Mouse (Mus musculus): ENCODE measurements around the gene Ash1l. TPM values are rescaled to one million over a fixed set of nuclear protein-coding genes. Genes with fewer than 3 reads are reported as not detected.

Ash1l gene
- total RNA-seq, 2 experiments from 2014 or later = 34.4 to 44.4 TPM

DNA sequence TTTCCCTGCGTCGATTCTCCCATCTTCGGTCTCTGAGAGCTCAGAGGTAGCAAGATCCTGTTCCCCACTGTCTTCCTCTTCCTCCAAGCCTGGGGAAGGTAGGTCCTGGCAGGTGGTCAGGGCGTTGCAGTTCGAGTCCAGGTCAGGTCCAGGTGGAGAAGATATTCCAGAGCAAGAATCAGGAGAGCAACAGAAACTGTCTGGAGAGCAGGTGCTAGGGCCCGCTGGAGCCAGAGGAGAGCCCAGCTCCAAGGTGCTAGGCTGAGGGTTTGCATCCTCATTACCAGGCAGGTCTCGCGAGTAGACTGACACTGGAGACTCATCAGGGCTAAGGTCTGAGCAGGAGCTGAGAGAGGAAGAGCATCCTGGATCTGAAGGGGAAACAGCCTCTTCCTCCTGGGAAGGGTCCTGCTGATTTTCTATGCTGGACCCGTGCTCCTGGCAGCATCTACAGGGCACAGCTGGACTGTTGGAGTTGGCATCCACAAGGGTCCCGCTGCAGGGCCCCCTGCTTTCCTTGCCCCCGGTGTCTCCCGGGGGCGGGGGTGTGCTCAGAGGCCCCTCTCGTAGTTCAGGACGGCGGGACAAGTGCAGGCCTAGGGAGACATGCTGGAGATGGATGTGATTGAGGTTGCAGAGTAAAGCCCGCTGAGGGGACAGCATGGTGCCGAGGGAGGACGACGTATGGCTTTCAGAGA, 141.5 kb downstream of the Ash1l start:
- DNase-seq = no peak

GRCm38 (mm10) chr3:89092509-89093090, 142.2 kb downstream of the Ash1l start:
- DNase-seq = no peak

DNA sequence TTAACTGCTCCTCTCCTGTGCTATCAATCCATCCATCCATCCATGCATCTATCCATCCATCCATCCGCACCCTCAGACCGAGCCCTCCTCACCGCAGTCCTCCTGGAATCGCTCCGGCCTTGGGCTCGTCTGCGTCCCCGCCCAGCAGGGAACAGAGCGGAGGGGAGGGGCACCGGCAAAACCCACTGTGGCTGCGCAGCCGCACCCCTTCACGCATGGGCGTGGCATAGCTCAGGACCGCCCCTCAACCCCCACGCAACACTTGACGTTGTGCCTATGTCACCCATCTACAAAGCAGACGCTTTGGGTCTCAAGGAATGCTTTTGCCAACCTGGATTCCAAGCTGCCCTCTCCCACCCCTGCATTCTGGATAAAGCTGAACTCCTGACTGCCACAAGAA, 142.8 kb downstream of the Ash1l start, which contains the start of gene Rusc1:
Gene Rusc1, minus strand, starts transcription at position 137 of the 400 bp plus-strand sequence.
- DNase-seq = peak; percentile 90

GRCm38 (mm10) chr3:89094021-89094420, 143.6 kb downstream of the Ash1l start:
- DNase-seq = no peak

DNA sequence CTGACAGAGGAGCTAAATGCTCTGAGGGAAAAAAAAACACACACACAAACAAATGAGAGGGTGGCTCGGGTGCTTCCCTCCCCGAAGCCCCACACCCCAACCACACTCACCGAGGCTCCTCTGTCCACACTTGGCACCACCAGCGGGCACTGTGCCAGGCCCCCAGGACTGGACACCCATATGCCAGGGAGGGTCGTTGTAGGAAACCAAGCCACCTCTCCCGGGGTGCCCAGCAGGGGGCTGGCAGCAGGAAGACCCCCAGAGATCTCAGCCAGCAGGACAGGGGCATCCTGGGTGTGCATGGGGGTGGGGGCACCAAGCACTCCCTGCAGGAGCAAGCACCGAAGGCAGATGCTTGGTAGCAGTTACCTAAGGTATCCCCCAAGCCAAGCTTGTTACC, 150.4 kb downstream of the Ash1l start, which contains the start of gene Gm43738:
Gene Gm43738, minus strand, starts transcription at position 289 of the 400 bp plus-strand sequence.
- no peak for DNase-seq

DNA sequence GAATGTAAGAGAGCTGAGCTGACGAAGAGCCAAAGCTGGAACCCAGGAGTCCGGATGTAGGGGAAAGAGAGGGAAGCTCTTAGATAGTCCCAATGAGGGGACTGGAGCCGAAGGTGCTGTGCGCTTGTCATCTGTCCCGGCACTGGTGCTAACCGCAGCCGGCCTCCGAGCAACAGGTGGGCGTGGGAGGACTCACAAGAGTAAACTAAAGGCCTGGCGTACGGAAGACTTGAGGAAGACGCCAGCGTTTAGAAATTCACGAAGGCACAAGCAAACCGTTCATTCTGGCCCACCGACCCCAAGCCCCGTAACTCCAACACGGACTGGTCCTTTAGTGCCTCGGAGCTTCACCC, 151.0 kb downstream of the Ash1l start:
- DNase-seq = no peak

- DNase-seq = peak; percentile 94
Measured at GRCm38 (mm10) chr3:89101812-89102494, 151.5 kb downstream of the Ash1l start, which contains the start of gene Fdps. TSS of gene Fdps (minus strand) at chr3:89101959.

- DNase-seq = no peak
Measured at GRCm38 (mm10) chr3:89102495-89103290, 152.3 kb downstream of the Ash1l start.

DNA sequence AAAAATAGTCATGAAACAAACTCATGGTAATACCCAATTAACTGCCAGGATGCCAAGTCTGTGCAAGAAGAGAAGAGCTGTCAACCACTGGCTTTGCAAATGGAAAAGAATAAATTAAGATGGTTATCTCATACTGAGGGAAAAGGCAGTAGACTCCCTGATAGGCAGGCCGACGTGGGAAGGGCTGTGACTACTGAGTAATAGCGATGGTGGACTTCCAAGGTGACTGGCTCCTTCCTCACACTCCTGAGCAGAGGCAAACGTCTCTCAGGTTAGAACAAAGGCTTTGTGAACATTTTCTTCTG, 152.8 kb downstream of the Ash1l start:
- DNase-seq = no peak

GRCm38 (mm10) chr3:89106881-89107280, 156.5 kb downstream of the Ash1l start:
- DNase-seq = no peak

DNA sequence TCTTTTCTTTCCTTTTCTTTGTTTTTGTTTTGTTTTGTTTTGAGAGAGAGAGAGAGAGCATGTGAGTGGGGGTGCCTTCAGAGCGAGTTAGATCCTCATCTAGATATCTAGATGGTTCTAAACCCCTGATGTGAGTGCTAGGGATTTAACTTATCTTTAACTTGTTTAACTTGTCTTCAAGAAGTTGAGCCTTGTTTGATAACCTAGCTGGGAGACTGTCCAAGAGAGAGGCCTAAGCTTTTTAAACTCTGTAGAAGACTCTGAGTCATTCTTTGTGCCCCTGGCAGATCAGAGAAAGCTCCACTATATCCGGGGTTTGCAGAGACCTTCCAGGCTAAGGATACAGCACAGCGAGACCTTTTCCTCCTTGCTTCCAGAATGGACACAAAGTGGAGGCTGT, 157.1 kb downstream of the Ash1l start:
- DNase-seq = no peak

DNA sequence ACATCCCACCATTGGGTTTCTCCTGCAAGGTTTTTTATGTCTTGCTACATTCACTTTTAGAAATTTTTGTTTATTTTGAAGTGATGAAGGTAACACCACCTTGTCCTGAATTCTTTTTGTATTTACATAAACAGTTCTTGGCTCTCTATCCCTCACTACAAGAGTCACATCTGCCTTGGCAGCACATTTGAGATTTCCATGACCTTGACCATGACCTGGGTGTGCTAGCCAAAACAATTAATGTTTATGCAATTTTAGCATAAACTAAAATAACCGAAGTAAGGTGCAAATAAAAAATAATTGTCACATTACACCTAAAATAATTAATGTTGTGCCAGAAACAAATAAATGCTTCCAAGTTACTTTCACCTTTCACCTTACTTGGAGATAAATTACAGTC, 157.7 kb downstream of the Ash1l start:
- DNase-seq = peak; percentile 57

GRCm38 (mm10) chr3:89113058-89113457, 162.6 kb downstream of the Ash1l start:
- DNase-seq = no peak

DNA sequence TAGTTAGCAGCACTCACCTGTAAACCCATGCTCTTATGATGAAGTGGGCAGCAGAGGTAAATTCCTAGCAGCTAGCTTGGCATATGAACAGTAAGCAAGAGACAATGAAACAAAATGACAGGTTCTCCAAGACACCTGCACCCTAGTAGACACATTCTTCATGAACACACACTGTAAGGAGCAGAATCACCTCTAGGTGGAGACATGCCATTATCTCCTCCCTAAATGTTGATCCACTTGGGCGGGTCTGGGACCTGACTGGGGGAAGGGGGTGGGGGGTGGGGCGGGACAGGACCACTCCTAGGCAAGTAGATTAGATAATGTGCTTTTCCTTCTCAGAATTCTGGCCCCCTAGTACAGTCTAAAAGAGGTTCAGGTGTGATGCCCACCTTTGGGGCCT, 165.1 kb downstream of the Ash1l start:
- no peak for DNase-seq

GRCm38 (mm10) chr3:89123313-89123712, 172.9 kb downstream of the Ash1l start:
- peak; percentile 67 for DNase-seq

- DNase-seq = peak; percentile 68
Measured at GRCm38 (mm10) chr3:89124241-89124640, 173.8 kb downstream of the Ash1l start.

GRCm38 (mm10) chr3:89125981-89126380, 175.6 kb downstream of the Ash1l start:
- DNase-seq = peak; percentile 18

Other genes with a start within 250 kb of the Ash1l start
- gene Rit1, start 233.8 kb upstream of the Ash1l start, total RNA-seq (2021) = 10 to 100 TPM; 39.0 to 44.9 TPM
- 10 to 100 TPM; 10.5 to 18.4 TPM for gene Syt11, start 175.5 kb upstream of the Ash1l start, total RNA-seq (2021)
- 10 to 100 TPM; 22.7 to 29.2 TPM for gene Gon4l, start 115.4 kb upstream of the Ash1l start, total RNA-seq (2021)
- 10 to 100 TPM; 23.9 to 27.2 TPM for gene Msto1, start 36.6 kb upstream of the Ash1l start, total RNA-seq (2021)
- gene Dap3, start 559 bp downstream of the Ash1l start, total RNA-seq (2021) = 100 to 1,000 TPM; 114 to 128 TPM
- 10 to 100 TPM; 19.2 to 23.2 TPM for gene Rusc1, start 142.7 kb downstream of the Ash1l start, total RNA-seq (2021)
- gene Gm43738, start 150.5 kb downstream of the Ash1l start, total RNA-seq (2021) = not detected
- 10 to 100 TPM; 56.9 to 70.2 TPM for gene Fdps, start 151.3 kb downstream of the Ash1l start, total RNA-seq (2021)
- 10 to 100 TPM; 15.2 to 41.1 TPM for gene Pklr, start 185.5 kb downstream of the Ash1l start, total RNA-seq (2021)
- gene Hcn3, start 209.6 kb downstream of the Ash1l start, total RNA-seq (2021) = 1 to 10 TPM; 2.2 to 5.7 TPM
- gene Clk2, start 214.2 kb downstream of the Ash1l start, total RNA-seq (2021) = 10 to 100 TPM; 42.0 to 65.6 TPM
- gene Scamp3, start 226.9 kb downstream of the Ash1l start, total RNA-seq (2021) = 10 to 100 TPM; 67.9 to 72.7 TPM
- gene Fam189b, start 232.5 kb downstream of the Ash1l start, total RNA-seq (2021) = 10 to 100 TPM; 16.2 to 24.8 TPM